Mouse (Mus musculus) mouse embryonic stem cell (cell line): ENCODE data around the gene Dot1l.

Experiments used
- in situ Hi-C, 2 experiments: fragments of 300-500 bp; cut with MboI; formaldehyde crosslinking; loops; 1 replicate in 1 of 2; 3 replicates in 1 of 2; pipeline ENCODE4 v1.14.3; 2019 to 2020; ENCODE audit warnings: low sequenced_read_pairs in 2 of 2, low pct_unique_long_range_greater_than_20kb in 1 of 2, mixed read lengths in 1 of 2; ENCODE audit not compliant: unreplicated experiment in 1 of 2

Gene Dot1l

GRCm38 (mm10) chr10:80754594-80755290, at the start of gene Dot1l:
TSS of gene Dot1l (plus strand) at chr10:80755206.
- in situ Hi-C loops = loop anchor here in 1 of 2 experiments (5.0 kb wide), 1 partner anchor 123 kb away; no protein-coding TSS in a partner anchor

GRCm38 (mm10) chr10:80705479-80705878, 49.5 kb upstream of the Dot1l start:
- in situ Hi-C loops = no loop called here

GRCm38 (mm10) chr10:80710834-80711233, 44.2 kb upstream of the Dot1l start:
- in situ Hi-C loops = loop anchor here in 1 of 2 experiments (5.0 kb wide), 1 partner anchor 66 kb away; no protein-coding TSS in a partner anchor

- in situ Hi-C loops = no loop called here
Observed at GRCm38 (mm10) chr10:80717281-80717680, 37.7 kb upstream of the Dot1l start.

GRCm38 (mm10) chr10:80727369-80728127, 27.5 kb upstream of the Dot1l start:
- in situ Hi-C loops = loop anchor here in 1 of 2 experiments (10.0 kb wide), 1 partner anchor 57 kb away; no protein-coding TSS in a partner anchor

- in situ Hi-C loops = no loop called here
Observed at GRCm38 (mm10) chr10:80732611-80733101, 22.4 kb upstream of the Dot1l start.

- in situ Hi-C loops = no loop called here
Observed at GRCm38 (mm10) chr10:80736731-80737130, 18.3 kb upstream of the Dot1l start.

GRCm38 (mm10) chr10:80738657-80739056, 16.3 kb upstream of the Dot1l start:
- in situ Hi-C loops = no loop called here

GRCm38 (mm10) chr10:80741146-80741545, 13.9 kb upstream of the Dot1l start:
- in situ Hi-C loops = loop anchor here in 1 of 2 experiments (10.0 kb wide), 2 partner anchors 134 to 254 kb away; partner anchors contain the start of gene Tmprss9

- in situ Hi-C loops = loop anchor here in 1 of 2 experiments (10.0 kb wide), 2 partner anchors 133 to 253 kb away; partner anchors contain the start of gene Tmprss9
Observed at GRCm38 (mm10) chr10:80741634-80742179, 13.3 kb upstream of the Dot1l start.

GRCm38 (mm10) chr10:80742180-80742978, 12.6 kb upstream of the Dot1l start, which contains the start of gene Ap3d1:
TSS of gene Ap3d1 (minus strand) at chr10:80742264.
- in situ Hi-C loops = loop anchor here in 1 of 2 experiments (10.0 kb wide), 2 partner anchors 132 to 252 kb away; partner anchors contain the start of gene Tmprss9

GRCm38 (mm10) chr10:80744262-80744661, 10.7 kb upstream of the Dot1l start:
- in situ Hi-C loops = loop anchor here in 1 of 2 experiments (10.0 kb wide), 2 partner anchors 131 to 251 kb away; partner anchors contain the start of gene Tmprss9

GRCm38 (mm10) chr10:80747410-80747809, 7.6 kb upstream of the Dot1l start:
- in situ Hi-C loops = loop anchor here (5.0 to 10.0 kb wide), 4 partner anchors 60 to 247 kb away; partner anchors contain the start of genes Amh (in 1 of the 2) and Tmprss9 (in 1 of the 2)

- in situ Hi-C loops = loop anchor here (5.0 to 10.0 kb wide), 4 partner anchors 59 to 246 kb away; partner anchors contain the start of genes Amh (in 1 of the 2) and Tmprss9 (in 1 of the 2)
Observed at GRCm38 (mm10) chr10:80748609-80749008, 6.4 kb upstream of the Dot1l start.

- in situ Hi-C loops = loop anchor here in 1 of 2 experiments (5.0 kb wide), 1 partner anchor 126 kb away; no protein-coding TSS in a partner anchor
Observed at GRCm38 (mm10) chr10:80751188-80751832, 3.7 kb upstream of the Dot1l start.

GRCm38 (mm10) chr10:80752079-80752625, 2.9 kb upstream of the Dot1l start:
- in situ Hi-C loops = loop anchor here in 1 of 2 experiments (5.0 kb wide), 1 partner anchor 125 kb away; no protein-coding TSS in a partner anchor
